Mouse (Mus musculus): ENCODE results near the gene Pax2. TPM values are rescaled to one million over a fixed set of nuclear protein-coding genes. Genes with fewer than 3 reads are reported as not detected.

Gene Pax2
- polyA plus RNA-seq, 1 experiment from 2014 or later = not detected

DNA sequence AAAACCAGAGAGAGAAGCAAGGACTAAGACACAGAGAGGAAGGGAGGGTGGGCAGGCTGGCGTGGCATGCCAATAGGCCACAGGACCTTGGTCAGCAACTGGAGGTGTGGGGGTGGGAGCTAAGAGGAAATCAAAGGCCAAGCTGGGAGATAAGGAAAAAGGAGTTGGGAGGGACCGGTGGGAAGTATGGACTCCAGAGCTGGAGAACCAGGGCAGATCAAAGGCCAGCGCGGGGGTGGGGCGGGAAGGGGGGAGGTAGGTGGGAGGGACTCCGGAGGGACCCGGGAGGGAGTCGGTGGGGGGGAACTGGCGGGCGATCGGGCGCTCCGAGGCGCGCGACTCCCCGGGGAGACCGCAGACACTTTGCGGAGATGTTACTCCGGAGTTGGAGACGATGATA lies 21.7 kb upstream of the Pax2 start:
- no peak overlapping the region for H3K9ac ChIP-seq (ENCODE audit: low read length)
- peaks cover 92% of the 10 kb centered on the region for H3K27me3 ChIP-seq (ENCODE audit: control insufficient read depth, insufficient read depth, low read length)
- H3K36me3 ChIP-seq (ENCODE audit: control insufficient read depth, insufficient read depth) = no peaks in the 10 kb centered on the region
- H3K4me2 ChIP-seq (ENCODE audit: low read depth, low read length) = no peak overlapping the region
- H3K4me1 ChIP-seq (ENCODE audit: control insufficient read depth, insufficient read depth, low read length) = peaks cover 5% of the 10 kb centered on the region
- 2% methylated on average over 21 of the region's 21 CpGs for WGBS
- H3K27ac ChIP-seq (ENCODE audit: low read length) = no peak overlapping the region
- ATAC-seq (replicated peaks; ENCODE audit: extremely low read depth, insufficient read depth, low FRiP score) = no peak
- no peak overlapping the region for H3K4me3 ChIP-seq (ENCODE audit: low read length)
- H3K9me3 ChIP-seq (replicated peaks; ENCODE audit: control insufficient read depth, low read length) = no peaks in the 10 kb centered on the region; the same call in 1 of the 2 replicates

- no peaks in the 10 kb centered on the region for H3K36me3 ChIP-seq (ENCODE audit: control insufficient read depth, insufficient read depth)
- H3K27ac ChIP-seq (ENCODE audit: low read length) = no peak overlapping the region
- ATAC-seq (replicated peaks; ENCODE audit: extremely low read depth, insufficient read depth, low FRiP score) = no peak
- 2% methylated on average over 33 of the region's 33 CpGs for WGBS
- H3K9me3 ChIP-seq (replicated peaks; ENCODE audit: control insufficient read depth, low read length) = peaks cover 3% of the 10 kb centered on the region; the same call in 1 of the 2 replicates
- peak overlapping the region; percentile 21 for H3K4me3 ChIP-seq (ENCODE audit: low read length)
- peaks cover 5% of the 10 kb centered on the region for H3K4me1 ChIP-seq (ENCODE audit: control insufficient read depth, insufficient read depth, low read length)
- H3K9ac ChIP-seq (ENCODE audit: low read length) = no peak overlapping the region
- peaks cover 94% of the 10 kb centered on the region for H3K27me3 ChIP-seq (ENCODE audit: control insufficient read depth, insufficient read depth, low read length)
- peak overlapping the region; percentile 49; the same call in 1 of the 2 replicates for H3K4me2 ChIP-seq (ENCODE audit: low read depth, low read length)
These were observed 21.2 kb upstream of the Pax2 start for GRCm38 (mm10) chr19:44734682-44735081.

DNA sequence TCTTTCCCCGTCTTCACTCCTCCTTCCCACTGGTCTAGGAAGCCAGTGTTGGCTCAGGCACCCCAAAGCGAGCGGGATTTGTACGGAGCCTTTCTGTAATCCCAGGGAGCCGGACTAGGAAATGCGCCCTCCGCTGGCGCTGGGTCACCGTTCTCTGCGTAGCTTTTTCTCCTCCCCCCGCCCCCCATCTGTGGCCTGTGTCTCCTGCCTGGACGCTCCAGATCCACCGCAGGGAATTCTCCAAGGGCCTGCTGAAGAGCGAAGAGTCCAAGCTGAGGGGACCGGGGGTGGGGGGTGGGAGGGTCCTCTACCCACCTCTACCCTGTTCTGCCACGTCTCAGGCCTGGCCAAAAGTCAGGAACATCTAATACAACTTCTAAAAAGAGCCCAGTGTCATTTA lies 15.5 kb upstream of the Pax2 start:
- Histone ChIP-seq H3K36me3 (ENCODE audit: control insufficient read depth, insufficient read depth) (no peaks in the 10 kb centered on the region), H3K4me2 (ENCODE audit: low read depth, low read length) (no peak overlapping the region), H3K27me3 (ENCODE audit: control insufficient read depth, insufficient read depth, low read length) (peaks cover 96% of the 10 kb centered on the region), H3K9me3 (replicated peaks; ENCODE audit: control insufficient read depth, low read length) (peaks cover 3% of the 10 kb centered on the region; the same call in 1 of the 2 replicates), H3K9ac (ENCODE audit: low read length) (no peak overlapping the region), H3K4me3 (ENCODE audit: low read length) (no peak overlapping the region), H3K4me1 (ENCODE audit: control insufficient read depth, insufficient read depth, low read length) (peaks cover 18% of the 10 kb centered on the region), H3K27ac (ENCODE audit: low read length) (no peak overlapping the region)
- no peak for ATAC-seq (replicated peaks; ENCODE audit: extremely low read depth, insufficient read depth, low FRiP score)
- WGBS = 6% methylated on average over 15 of the region's 16 CpGs

- peak overlapping the region; percentile 65 for H3K4me2 ChIP-seq (ENCODE audit: low read depth, low read length)
- no peak overlapping the region for H3K27ac ChIP-seq (ENCODE audit: low read length)
- WGBS = 2% methylated on average over 48 of the region's 48 CpGs
- no peaks in the 10 kb centered on the region for H3K36me3 ChIP-seq (ENCODE audit: control insufficient read depth, insufficient read depth)
- H3K27me3 ChIP-seq (ENCODE audit: control insufficient read depth, insufficient read depth, low read length) = peaks cover 96% of the 10 kb centered on the region
- peak overlapping the region; percentile 45; the same call in 1 of the 2 replicates for H3K9ac ChIP-seq (ENCODE audit: low read length)
- H3K4me1 ChIP-seq (ENCODE audit: control insufficient read depth, insufficient read depth, low read length) = peaks cover 18% of the 10 kb centered on the region
- peaks cover 3% of the 10 kb centered on the region; the same call in 1 of the 2 replicates for H3K9me3 ChIP-seq (replicated peaks; ENCODE audit: control insufficient read depth, low read length)
- ATAC-seq (replicated peaks; ENCODE audit: extremely low read depth, insufficient read depth, low FRiP score) = no peak
- H3K4me3 ChIP-seq (ENCODE audit: low read length) = peak overlapping the region; percentile 41
These were observed 14.6 kb upstream of the Pax2 start for GRCm38 (mm10) chr19:44741091-44741763.

GRCm38 (mm10) chr19:44741764-44742127 lies 14.1 kb upstream of the Pax2 start:
- Histone ChIP-seq H3K4me3 (ENCODE audit: low read length) (peak overlapping the region; percentile 41), H3K27ac (ENCODE audit: low read length) (no peak overlapping the region), H3K27me3 (ENCODE audit: control insufficient read depth, insufficient read depth, low read length) (peaks cover 96% of the 10 kb centered on the region), H3K9me3 (replicated peaks; ENCODE audit: control insufficient read depth, low read length) (peaks cover 3% of the 10 kb centered on the region; the same call in 1 of the 2 replicates), H3K4me2 (ENCODE audit: low read depth, low read length) (peak overlapping the region; percentile 65), H3K36me3 (ENCODE audit: control insufficient read depth, insufficient read depth) (no peaks in the 10 kb centered on the region), H3K4me1 (ENCODE audit: control insufficient read depth, insufficient read depth, low read length) (peaks cover 18% of the 10 kb centered on the region), H3K9ac (ENCODE audit: low read length) (peak overlapping the region; percentile 45; the same call in 1 of the 2 replicates)
- no peak for ATAC-seq (replicated peaks; ENCODE audit: extremely low read depth, insufficient read depth, low FRiP score)
- WGBS = under 1% methylated on average over 12 of the region's 13 CpGs

GRCm38 (mm10) chr19:44742131-44743020 lies 13.5 kb upstream of the Pax2 start:
- peak overlapping the region; percentile 65 for H3K4me2 ChIP-seq (ENCODE audit: low read depth, low read length)
- peaks cover 3% of the 10 kb centered on the region; the same call in 1 of the 2 replicates for H3K9me3 ChIP-seq (replicated peaks; ENCODE audit: control insufficient read depth, low read length)
- ATAC-seq (replicated peaks; ENCODE audit: extremely low read depth, insufficient read depth, low FRiP score) = no peak; the same call in 1 of the 2 replicates
- H3K4me3 ChIP-seq (ENCODE audit: low read length) = peak overlapping the region; percentile 41
- 2% methylated on average over 22 of the region's 22 CpGs for WGBS
- no peak overlapping the region for H3K9ac ChIP-seq (ENCODE audit: low read length)
- peaks cover 18% of the 10 kb centered on the region for H3K4me1 ChIP-seq (ENCODE audit: control insufficient read depth, insufficient read depth, low read length)
- H3K36me3 ChIP-seq (ENCODE audit: control insufficient read depth, insufficient read depth) = no peaks in the 10 kb centered on the region
- H3K27me3 ChIP-seq (ENCODE audit: control insufficient read depth, insufficient read depth, low read length) = peaks cover 95% of the 10 kb centered on the region
- H3K27ac ChIP-seq (ENCODE audit: low read length) = no peak overlapping the region

- peaks cover 95% of the 10 kb centered on the region for H3K27me3 ChIP-seq (ENCODE audit: control insufficient read depth, insufficient read depth, low read length)
- no peak overlapping the region for H3K4me3 ChIP-seq (ENCODE audit: low read length)
- ATAC-seq (replicated peaks; ENCODE audit: extremely low read depth, insufficient read depth, low FRiP score) = no peak
- no peak overlapping the region for H3K9ac ChIP-seq (ENCODE audit: low read length)
- H3K4me1 ChIP-seq (ENCODE audit: control insufficient read depth, insufficient read depth, low read length) = peaks cover 18% of the 10 kb centered on the region
- H3K36me3 ChIP-seq (ENCODE audit: control insufficient read depth, insufficient read depth) = no peaks in the 10 kb centered on the region
- no peak overlapping the region for H3K4me2 ChIP-seq (ENCODE audit: low read depth, low read length)
- peaks cover 3% of the 10 kb centered on the region; the same call in 1 of the 2 replicates for H3K9me3 ChIP-seq (replicated peaks; ENCODE audit: control insufficient read depth, low read length)
- WGBS = 4% methylated on average over 2 of the region's 2 CpGs
- no peak overlapping the region for H3K27ac ChIP-seq (ENCODE audit: low read length)
These were observed 12.8 kb upstream of the Pax2 start for GRCm38 (mm10) chr19:44743021-44743415.

- ATAC-seq (replicated peaks; ENCODE audit: extremely low read depth, insufficient read depth, low FRiP score) = no peak
- peaks cover 3% of the 10 kb centered on the region; the same call in 1 of the 2 replicates for H3K9me3 ChIP-seq (replicated peaks; ENCODE audit: control insufficient read depth, low read length)
- H3K4me3 ChIP-seq (ENCODE audit: low read length) = no peak overlapping the region
- H3K4me2 ChIP-seq (ENCODE audit: low read depth, low read length) = no peak overlapping the region
- H3K4me1 ChIP-seq (ENCODE audit: control insufficient read depth, insufficient read depth, low read length) = peaks cover 18% of the 10 kb centered on the region
- H3K9ac ChIP-seq (ENCODE audit: low read length) = no peak overlapping the region
- peaks cover 94% of the 10 kb centered on the region for H3K27me3 ChIP-seq (ENCODE audit: control insufficient read depth, insufficient read depth, low read length)
- WGBS = 11% methylated on average over 2 of the region's 2 CpGs
- H3K27ac ChIP-seq (ENCODE audit: low read length) = no peak overlapping the region
- H3K36me3 ChIP-seq (ENCODE audit: control insufficient read depth, insufficient read depth) = no peaks in the 10 kb centered on the region
These were observed 11.8 kb upstream of the Pax2 start for GRCm38 (mm10) chr19:44743961-44744520.

Data from heart, embryonic 16.5 days (tissue).